Mouse (Mus musculus) kidney, postnatal 0 days (tissue): ENCODE measurements around the gene Vamp4. TPM values are rescaled to one million over a fixed set of nuclear protein-coding genes. Genes with fewer than 3 reads are reported as not detected.

ENCODE experiments used
- ATAC-seq: fragments of 200-750 bp; cut with Nextera tagmentation; replicated peaks from 2 replicates; pipeline ENCODE4 v1.8.0; 2017; ENCODE audit warnings: low read depth, moderate number of reproducible peaks, moderate TSS enrichment, moderate library complexity; ENCODE audit not compliant: low FRiP score
- DNase-seq: peaks from one replicate; pipeline ENCODE4 v3.0.0-alpha.2; 2016; ENCODE audit warnings: low spot score
- H3K27ac ChIP-seq: fragments of 300-500 bp; sonication (generic); 2 replicates; pipeline ENCODE4 v1.5.1; 2014; ENCODE audit warnings: mild to moderate bottlenecking
- H3K27me3 ChIP-seq: fragments of 300-500 bp; sonication (generic); 2 replicates; pipeline ENCODE4 v1.6.1; 2014; ENCODE audit warnings: low read length, mixed read lengths; ENCODE audit not compliant: insufficient read depth
- H3K36me3 ChIP-seq: fragments of 300-500 bp; sonication (generic); 2 replicates; pipeline ENCODE4 v1.6.1; 2014; ENCODE audit warnings: low read length, mixed read lengths; ENCODE audit not compliant: insufficient read depth
- H3K4me1 ChIP-seq: fragments of 300-500 bp; sonication (generic); replicated peaks from 2 replicates; pipeline ENCODE4 v1.6.1; 2014; ENCODE audit warnings: antibody characterized with exemption, low read length, mixed read lengths; ENCODE audit not compliant: insufficient read depth
- H3K4me2 ChIP-seq: fragments of 300-500 bp; sonication (generic); 2 replicates; pipeline ENCODE4 v1.6.1; 2014; ENCODE audit warnings: mild to moderate bottlenecking, low read length, moderate library complexity, mixed read lengths
- H3K4me3 ChIP-seq: fragments of 300-500 bp; sonication (generic); replicated peaks from 2 replicates; pipeline ENCODE4 v1.5.1; 2014; ENCODE audit warnings: low read depth, low read length
- H3K9ac ChIP-seq: fragments of 300-500 bp; sonication (generic); 2 replicates; pipeline ENCODE4 v1.6.1; 2014; ENCODE audit warnings: low read depth, low read length
- H3K9me3 ChIP-seq: fragments of 300-500 bp; sonication (generic); replicated peaks from 2 replicates; pipeline ENCODE4 v1.6.1; 2016; ENCODE audit warnings: low read length, inconsistent platforms, mixed read lengths
- CTCF ChIP-seq: IDR thresholded peaks from 2 replicates; pipeline ENCODE4 v1.5.1; 2016; ENCODE audit warnings: antibody characterized with exemption, low read depth, mild to moderate bottlenecking, moderate library complexity
- WGBS: fragments of 180-500 bp; shearing (Covaris S2); extraction: QIAGEN DNeasy Blood & Tissue Kit; methylation state at CpG from one replicate; pipeline ENCODE4 v1.1.7; 2014; 5-methylcytosine and 5-hydroxymethylcytosine counted together
- polyA plus RNA-seq: library from polyadenylated mRNA; unstranded; fragments of >200 nt; fragmentation: Nextera tagmentation; extraction: Ambion mirVana; gene quantifications from 2 replicates; pipeline ENCODE4 v1.2.1, GENCODE M21; 2015

The Vamp4 gene
- polyA plus RNA-seq, 1 experiment from 2014 or later: 53.6 TPM

DNA sequence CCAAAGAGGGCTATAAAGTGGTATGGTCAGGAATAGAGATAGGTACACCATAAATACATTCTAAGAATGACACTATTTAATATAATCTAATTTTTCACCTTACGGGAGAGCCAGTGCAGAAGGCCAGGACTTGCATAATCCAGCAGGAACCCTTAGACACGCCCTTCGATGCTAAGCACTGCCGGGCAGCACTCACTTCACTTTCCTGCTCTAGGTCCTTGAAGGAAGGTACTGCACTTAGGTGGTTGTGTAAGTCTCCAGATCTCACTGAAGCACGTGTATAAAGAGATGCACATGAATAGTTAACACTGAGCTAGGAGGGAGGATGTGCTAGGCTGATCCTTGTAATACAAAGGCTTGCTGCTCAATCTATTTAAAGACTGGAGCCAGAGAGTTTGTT, 29.3 kb downstream of the Vamp4 start:
- H3K27ac ChIP-seq: no peak overlapping the region
- no peak for TF ChIP-seq CTCF
- no peaks in the 10 kb centered on the region for H3K27me3 ChIP-seq
- no peak for ATAC-seq
- no peak for DNase-seq
- H3K36me3 ChIP-seq: peaks cover 16% of the 10 kb centered on the region; the same call in 1 of the 2 replicates
- no peak overlapping the region for H3K4me2 ChIP-seq
- H3K4me1 ChIP-seq: no peaks in the 10 kb centered on the region
- H3K4me3 ChIP-seq: no peak overlapping the region
- no peaks in the 10 kb centered on the region for H3K9me3 ChIP-seq
- WGBS: 88% methylated on average over 5 of the region's 5 CpGs
- no peak overlapping the region for H3K9ac ChIP-seq

- H3K4me1 ChIP-seq: no peaks in the 10 kb centered on the region
- WGBS: 77% methylated on average over 4 of the region's 4 CpGs
- H3K4me2 ChIP-seq: no peak overlapping the region
- ATAC-seq (no peak), DNase-seq (no peak)
- TF ChIP-seq CTCF: no peak
- no peak overlapping the region for H3K4me3 ChIP-seq
- no peaks in the 10 kb centered on the region for H3K9me3 ChIP-seq
- H3K36me3 ChIP-seq: peaks cover 16% of the 10 kb centered on the region; the same call in 1 of the 2 replicates
- H3K27me3 ChIP-seq: no peaks in the 10 kb centered on the region
- H3K27ac ChIP-seq: no peak overlapping the region
- H3K9ac ChIP-seq: no peak overlapping the region
Observed at GRCm38 (mm10) chr1:162601288-162601687, 31.0 kb downstream of the Vamp4 start.

DNA sequence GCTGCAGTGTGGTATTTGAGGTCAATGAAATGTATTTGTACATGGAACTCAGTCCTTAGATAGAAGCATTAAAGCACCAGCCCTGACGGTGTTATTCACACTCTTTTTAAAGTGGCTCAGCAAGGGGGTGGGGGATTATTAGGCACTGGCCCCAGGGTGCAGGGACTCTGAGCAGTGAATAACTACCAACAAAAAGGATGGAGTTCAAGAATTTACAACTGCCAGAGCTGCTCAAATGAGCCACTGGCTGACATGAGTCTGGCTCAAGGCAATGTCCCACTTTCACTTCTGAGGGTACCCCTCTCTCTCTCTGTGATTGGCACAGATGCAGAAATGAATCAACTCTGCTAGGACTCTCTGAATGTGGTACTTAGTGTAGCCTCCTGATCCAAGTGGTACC, 37.8 kb downstream of the Vamp4 start:
- Histone ChIP-seq H3K4me2 (no peak overlapping the region), H3K9ac (no peak overlapping the region), H3K36me3 (no peaks in the 10 kb centered on the region), H3K27ac (no peak overlapping the region), H3K4me1 (no peaks in the 10 kb centered on the region), H3K9me3 (no peaks in the 10 kb centered on the region), H3K4me3 (no peak overlapping the region), H3K27me3 (no peaks in the 10 kb centered on the region)
- WGBS: 11% methylated on average over 1 of the region's 1 CpGs
- no peak for DNase-seq
- ATAC-seq: no peak
- no peak for TF ChIP-seq CTCF

DNA sequence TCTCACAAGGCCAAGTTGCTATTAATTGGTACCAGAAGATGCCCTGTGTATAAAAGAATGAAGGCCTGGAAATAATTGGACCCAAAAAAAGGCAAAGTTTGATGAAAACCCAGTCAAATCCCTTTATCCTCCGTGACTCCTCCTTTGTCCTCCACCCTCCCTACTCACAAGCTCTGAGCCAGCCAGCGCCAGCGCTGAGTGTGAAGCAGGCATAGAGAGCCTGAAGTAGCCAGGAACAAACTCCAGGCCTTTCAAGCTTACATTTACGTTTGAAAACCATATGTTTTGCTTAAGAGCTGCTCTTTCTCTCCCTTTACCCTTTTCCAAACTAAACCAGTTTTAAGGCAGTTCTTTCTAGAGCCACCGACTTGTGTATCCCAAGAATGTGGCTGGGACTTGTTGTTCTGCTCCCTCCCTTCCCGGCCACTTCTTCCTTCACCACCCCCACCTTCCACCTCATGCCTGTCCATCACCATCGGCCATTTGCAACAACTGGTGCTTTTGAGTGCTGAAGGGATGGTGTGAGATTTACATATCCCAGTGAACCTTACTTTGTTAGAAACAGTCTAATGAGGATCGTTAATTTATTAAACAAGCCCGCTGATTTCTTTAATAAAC, 39.4 kb downstream of the Vamp4 start:
- 46% methylated on average over 9 of the region's 9 CpGs for WGBS
- Histone ChIP-seq H3K27me3 (no peaks in the 10 kb centered on the region), H3K27ac (no peak overlapping the region), H3K4me2 (no peak overlapping the region), H3K4me1 (no peaks in the 10 kb centered on the region), H3K9me3 (no peaks in the 10 kb centered on the region), H3K36me3 (no peaks in the 10 kb centered on the region), H3K9ac (no peak overlapping the region), H3K4me3 (no peak overlapping the region)
- ATAC-seq (no peak), DNase-seq (no peak)
- no peak for TF ChIP-seq CTCF

- no peaks in the 10 kb centered on the region for H3K9me3 ChIP-seq
- no peak overlapping the region for H3K4me3 ChIP-seq
- ATAC-seq (no peak), DNase-seq (no peak)
- H3K4me1 ChIP-seq: no peaks in the 10 kb centered on the region
- no peak for TF ChIP-seq CTCF
- no peak overlapping the region for H3K27ac ChIP-seq
- no peak overlapping the region for H3K9ac ChIP-seq
- 78% methylated on average over 4 of the region's 4 CpGs for WGBS
- H3K27me3 ChIP-seq: no peaks in the 10 kb centered on the region
- H3K4me2 ChIP-seq: no peak overlapping the region
- H3K36me3 ChIP-seq: no peaks in the 10 kb centered on the region
Observed at GRCm38 (mm10) chr1:162611191-162611590, 40.9 kb downstream of the Vamp4 start.

- no peaks in the 10 kb centered on the region for H3K4me1 ChIP-seq
- H3K27me3 ChIP-seq: no peaks in the 10 kb centered on the region
- H3K4me2 ChIP-seq: no peak overlapping the region
- no peak for TF ChIP-seq CTCF
- no peak overlapping the region for H3K4me3 ChIP-seq
- H3K9me3 ChIP-seq: no peaks in the 10 kb centered on the region
- peak; percentile 14 for DNase-seq
- H3K9ac ChIP-seq: no peak overlapping the region
- no peak; the same call in 1 of the 2 replicates for ATAC-seq
- H3K36me3 ChIP-seq: no peaks in the 10 kb centered on the region
- H3K27ac ChIP-seq: no peak overlapping the region
- WGBS: 79% methylated on average over 1 of the region's 1 CpGs
Observed at GRCm38 (mm10) chr1:162615511-162615910, 45.2 kb downstream of the Vamp4 start.

GRCm38 (mm10) chr1:162620487-162620886, 50.2 kb downstream of the Vamp4 start:
- Histone ChIP-seq H3K4me3 (no peak overlapping the region), H3K4me2 (no peak overlapping the region), H3K36me3 (no peaks in the 10 kb centered on the region), H3K9ac (no peak overlapping the region), H3K4me1 (no peaks in the 10 kb centered on the region), H3K9me3 (no peaks in the 10 kb centered on the region), H3K27ac (no peak overlapping the region), H3K27me3 (no peaks in the 10 kb centered on the region)
- DNase-seq (no peak), ATAC-seq (no peak)
- TF ChIP-seq CTCF: peak; percentile 59
- WGBS: 67% methylated on average over 4 of the region's 4 CpGs
